Mouse (Mus musculus): Measurements from ENCODE around the gene Pgk2.
"Not testable (repeated sequence)": the region's sequence is repeated elsewhere in the genome, so short reads cannot be mapped to it uniquely, and the experiment has no call there.

Pgk2 gene

DNA sequence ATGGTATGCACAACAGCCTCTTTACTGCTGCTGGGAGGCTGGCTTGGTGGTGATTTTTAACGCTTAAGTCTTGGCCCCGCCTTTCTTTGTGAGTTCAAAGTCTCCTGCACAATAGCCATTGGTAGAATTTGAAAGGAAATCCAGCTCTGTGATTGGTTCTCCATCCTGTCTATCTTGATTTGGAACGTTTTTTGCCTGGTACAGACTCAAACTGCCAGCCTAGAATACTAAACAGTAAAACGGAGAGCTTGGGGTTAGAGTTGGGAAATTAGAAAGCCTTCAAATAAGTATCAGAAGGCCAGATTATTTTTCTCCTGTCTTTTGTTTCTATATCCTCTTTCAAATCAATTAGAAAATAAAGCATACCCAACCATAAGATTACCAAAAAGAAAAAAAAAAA, at the start of gene Pgk2:
Gene Pgk2, minus strand, starts transcription at position 101 of the 400 bp plus-strand sequence.
- no peak for DNase-seq (ENCODE audit: low read depth, low spot score)

DNA sequence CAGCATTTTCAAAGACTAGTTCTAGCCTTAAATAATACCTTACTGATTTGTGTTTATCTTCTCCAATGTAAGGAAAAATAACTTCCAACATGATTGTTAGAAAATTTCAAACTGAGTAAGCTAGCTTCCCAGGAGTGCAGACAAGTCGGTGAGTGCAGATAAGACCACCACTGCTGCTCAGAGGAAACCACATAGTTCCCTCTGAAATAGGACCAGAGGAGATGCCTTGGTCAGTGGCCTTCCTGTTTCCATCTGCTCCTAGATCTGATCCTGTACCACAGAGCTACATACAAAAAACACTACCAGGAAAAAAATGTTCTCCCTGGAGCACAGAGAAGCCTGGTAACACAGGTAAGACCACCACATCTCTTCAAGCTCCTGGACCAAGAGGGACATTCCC, 44.0 kb upstream of the Pgk2 start:
- DNase-seq (ENCODE audit: low read depth, low spot score), result no peak

- DNase-seq (ENCODE audit: low read depth, low spot score), result no peak
Measured at GRCm38 (mm10) chr17:40242135-40242534, 33.7 kb upstream of the Pgk2 start, which contains the start of gene Crisp3. Gene Crisp3 (minus strand): TSS chr17:40242288.

DNA sequence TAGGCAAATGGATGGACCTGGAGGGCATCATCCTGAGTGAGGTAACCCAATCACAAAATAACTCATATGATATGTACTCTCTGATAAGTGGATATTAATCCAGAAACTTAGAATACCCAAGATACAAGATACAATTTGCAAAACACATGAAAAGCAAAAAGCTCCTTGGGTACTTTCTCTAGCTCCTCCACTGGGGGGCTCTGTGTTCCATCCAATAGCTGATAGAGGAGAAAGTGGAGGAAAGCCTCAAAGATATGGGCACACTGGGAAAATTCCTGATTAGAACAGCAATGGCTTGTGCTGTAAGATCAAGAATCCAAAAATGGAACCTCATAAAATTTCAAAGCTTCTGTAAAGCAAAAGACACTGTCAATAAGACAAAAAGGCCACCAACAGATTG, 6.6 kb downstream of the Pgk2 start:
- DNase-seq (ENCODE audit: low read depth, low spot score), result not testable (repeated sequence)

- DNase-seq (ENCODE audit: low read depth, low spot score), result not testable (repeated sequence)
Measured at GRCm38 (mm10) chr17:40190192-40190591, 18.2 kb downstream of the Pgk2 start.

- DNase-seq (ENCODE audit: low read depth, low spot score), result not testable (repeated sequence)
Measured at GRCm38 (mm10) chr17:40157729-40158359, 50.6 kb downstream of the Pgk2 start.

Measured in CD4-positive, CD25-positive, alpha-beta regulatory T cell, adult 2 months (primary cell).